Mouse (Mus musculus) B cell, adult 2 months (primary cell): Measurements from ENCODE around the gene Tmem223.

ENCODE experiments used
- DNase-seq, 2 experiments: peaks; one replicate each; pipeline ENCODE4 v3.0.0; 2022

Gene Tmem223

GRCm38 (mm10) chr19:8803879-8804660, 33.3 kb downstream of the Tmem223 start:
- DNase-seq: no peak

GRCm38 (mm10) chr19:8806810-8807209, 36.0 kb downstream of the Tmem223 start:
- DNase-seq: peak; percentile 22 to 34

- no peak for DNase-seq
Measured at GRCm38 (mm10) chr19:8815812-8816211, 45.0 kb downstream of the Tmem223 start.

- DNase-seq: no peak
Measured at GRCm38 (mm10) chr19:8817001-8817400, 46.2 kb downstream of the Tmem223 start.

GRCm38 (mm10) chr19:8818301-8818798, 47.6 kb downstream of the Tmem223 start:
- DNase-seq: no peak

GRCm38 (mm10) chr19:8818801-8819595, 48.2 kb downstream of the Tmem223 start, which contains the start of gene Ttc9c:
Gene Ttc9c, minus strand, starts transcription at chr19:8819333.
- peak in 1 of 2 experiments; percentile 88 for DNase-seq

- peak; percentile 94 to 95 for DNase-seq
Measured at GRCm38 (mm10) chr19:8819596-8820423, 49.0 kb downstream of the Tmem223 start, which contains the start of gene Hnrnpul2. Gene Hnrnpul2, plus strand, starts transcription at chr19:8820010.

- DNase-seq: no peak
Measured at GRCm38 (mm10) chr19:8820424-8820956, 49.7 kb downstream of the Tmem223 start.

GRCm38 (mm10) chr19:8821146-8821545, 50.4 kb downstream of the Tmem223 start:
- no peak for DNase-seq
